Mouse (Mus musculus) intestine, embryonic 15.5 days (tissue): ENCODE results near the gene Adam21. TPM values are rescaled to one million over a fixed set of nuclear protein-coding genes. Genes with fewer than 3 reads are reported as not detected.

ENCODE experiments used
- ATAC-seq: fragments of 200-750 bp; cut with Nextera tagmentation; 2 replicates; pipeline ENCODE4 v1.8.0; 2017; ENCODE audit warnings: moderate TSS enrichment, moderate library complexity
- H3K27ac ChIP-seq: fragments of 300-500 bp; sonication (generic); 2 replicates; pipeline ENCODE4 v1.5.1; 2015; ENCODE audit warnings: mild to moderate bottlenecking, inconsistent platforms
- H3K27me3 ChIP-seq: fragments of 300-500 bp; sonication (generic); replicated peaks from 2 replicates; pipeline ENCODE4 v1.6.1; 2015; ENCODE audit warnings: inconsistent platforms
- H3K36me3 ChIP-seq: fragments of 300-500 bp; sonication (generic); 2 replicates; pipeline ENCODE4 v1.6.1; 2015; ENCODE audit warnings: inconsistent platforms
- H3K4me1 ChIP-seq: fragments of 300-500 bp; sonication (generic); replicated peaks from 2 replicates; pipeline ENCODE4 v1.6.1; 2015; ENCODE audit warnings: inconsistent platforms
- H3K4me2 ChIP-seq: fragments of 300-500 bp; sonication (generic); replicated peaks from 2 replicates; pipeline ENCODE4 v1.6.1; 2015; ENCODE audit warnings: mild to moderate bottlenecking, inconsistent platforms
- H3K4me3 ChIP-seq: fragments of 300-500 bp; sonication (generic); replicated peaks from 2 replicates; pipeline ENCODE4 v1.5.1; 2015; ENCODE audit warnings: inconsistent platforms
- H3K9ac ChIP-seq: fragments of 300-500 bp; sonication (generic); 2 replicates; pipeline ENCODE4 v1.6.1; 2015; ENCODE audit warnings: inconsistent platforms
- H3K9me3 ChIP-seq: fragments of 300-500 bp; sonication (generic); 2 replicates; pipeline ENCODE4 v1.6.1; 2016; ENCODE audit warnings: inconsistent platforms
- WGBS: fragments of 180-500 bp; shearing (Covaris S2); methylation state at CpG from one replicate; pipeline ENCODE4 v1.1.7; 2015; 5-methylcytosine and 5-hydroxymethylcytosine counted together
- polyA plus RNA-seq: library from polyadenylated mRNA; unstranded; fragments of >200 nt; fragmentation: Nextera tagmentation; extraction: Ambion mirVana; gene quantifications from 2 replicates; pipeline ENCODE4 v1.2.1, GENCODE M21; 2015

Gene Adam21
- 0.06 and 0.10 TPM in 2 replicates for polyA plus RNA-seq

GRCm38 (mm10) chr12:81568374-81568773 lies at the start of gene Adam21:
Gene Adam21, minus strand, starts transcription at chr12:81568474.
- H3K4me1 ChIP-seq: no peaks in the 10 kb centered on the region

GRCm38 (mm10) chr12:81616980-81617379 lies 48.7 kb upstream of the Adam21 start:
- WGBS: 38% methylated on average over 7 of the region's 7 CpGs
- ATAC-seq: no peak

More at GRCm38 (mm10) chr12:81568374-81568773, at the start of gene Adam21:
- no peak within 1 kb of the TSS for H3K4me2 ChIP-seq
- no peak within 1 kb of the TSS for H3K4me3 ChIP-seq
- no peaks in the 10 kb centered on the region for H3K9me3 ChIP-seq
- 88% methylated on average over 1 of the region's 1 CpGs for WGBS
- ATAC-seq: no peak
- H3K36me3 ChIP-seq: no peaks in the 10 kb centered on the region; the same call in 1 of the 2 replicates
- no peaks in the 10 kb centered on the region for H3K27me3 ChIP-seq
- no peak within 1 kb of the TSS for H3K27ac ChIP-seq
- H3K9ac ChIP-seq: no peak within 1 kb of the TSS

GRCm38 (mm10) chr12:81615807-81616206 lies 47.5 kb upstream of the Adam21 start:
- no peaks in the 10 kb centered on the region for H3K9me3 ChIP-seq
- ATAC-seq: no peak

More at GRCm38 (mm10) chr12:81616980-81617379, 48.7 kb upstream of the Adam21 start:
- Histone ChIP-seq H3K9ac (no peak overlapping the region), H3K4me2 (no peak overlapping the region), H3K27me3 (no peaks in the 10 kb centered on the region), H3K9me3 (no peaks in the 10 kb centered on the region), H3K4me1 (no peaks in the 10 kb centered on the region), H3K4me3 (no peak overlapping the region), H3K36me3 (no peaks in the 10 kb centered on the region), H3K27ac (no peak overlapping the region)

GRCm38 (mm10) chr12:81609445-81609844 lies 41.2 kb upstream of the Adam21 start:
- no peak overlapping the region for H3K4me2 ChIP-seq
- ATAC-seq: no peak
- H3K9me3 ChIP-seq: no peaks in the 10 kb centered on the region
- H3K4me3 ChIP-seq: no peak overlapping the region
- H3K4me1 ChIP-seq: no peaks in the 10 kb centered on the region
- no peak overlapping the region for H3K27ac ChIP-seq
- H3K36me3 ChIP-seq: no peaks in the 10 kb centered on the region
- H3K27me3 ChIP-seq: no peaks in the 10 kb centered on the region
- H3K9ac ChIP-seq: no peak overlapping the region

More at GRCm38 (mm10) chr12:81615807-81616206, 47.5 kb upstream of the Adam21 start:
- no peaks in the 10 kb centered on the region for H3K27me3 ChIP-seq
- H3K4me3 ChIP-seq: no peak overlapping the region
- no peak overlapping the region for H3K9ac ChIP-seq
- H3K4me2 ChIP-seq: no peak overlapping the region
- 87% methylated on average over 6 of the region's 6 CpGs for WGBS
- no peak overlapping the region for H3K27ac ChIP-seq
- no peaks in the 10 kb centered on the region for H3K36me3 ChIP-seq
- no peaks in the 10 kb centered on the region for H3K4me1 ChIP-seq

GRCm38 (mm10) chr12:81604995-81605784 lies 36.9 kb upstream of the Adam21 start:
- no peak for ATAC-seq

GRCm38 (mm10) chr12:81596547-81597262 lies 28.4 kb upstream of the Adam21 start:
- H3K9me3 ChIP-seq: no peaks in the 10 kb centered on the region
- no peaks in the 10 kb centered on the region for H3K36me3 ChIP-seq
- H3K4me1 ChIP-seq: no peaks in the 10 kb centered on the region
- no peak overlapping the region for H3K27ac ChIP-seq
- no peak overlapping the region for H3K9ac ChIP-seq
- no peak overlapping the region for H3K4me2 ChIP-seq
- ATAC-seq: no peak
- H3K4me3 ChIP-seq: no peak overlapping the region
- 80% methylated on average over 8 of the region's 8 CpGs for WGBS
- no peaks in the 10 kb centered on the region for H3K27me3 ChIP-seq

More at GRCm38 (mm10) chr12:81604995-81605784, 36.9 kb upstream of the Adam21 start:
- Histone ChIP-seq H3K9ac (no peak overlapping the region), H3K9me3 (no peaks in the 10 kb centered on the region), H3K4me3 (no peak overlapping the region), H3K27me3 (no peaks in the 10 kb centered on the region), H3K4me1 (no peaks in the 10 kb centered on the region), H3K36me3 (no peaks in the 10 kb centered on the region), H3K27ac (no peak overlapping the region), H3K4me2 (no peak overlapping the region)
- 59% methylated on average over 5 of the region's 5 CpGs for WGBS

DNA sequence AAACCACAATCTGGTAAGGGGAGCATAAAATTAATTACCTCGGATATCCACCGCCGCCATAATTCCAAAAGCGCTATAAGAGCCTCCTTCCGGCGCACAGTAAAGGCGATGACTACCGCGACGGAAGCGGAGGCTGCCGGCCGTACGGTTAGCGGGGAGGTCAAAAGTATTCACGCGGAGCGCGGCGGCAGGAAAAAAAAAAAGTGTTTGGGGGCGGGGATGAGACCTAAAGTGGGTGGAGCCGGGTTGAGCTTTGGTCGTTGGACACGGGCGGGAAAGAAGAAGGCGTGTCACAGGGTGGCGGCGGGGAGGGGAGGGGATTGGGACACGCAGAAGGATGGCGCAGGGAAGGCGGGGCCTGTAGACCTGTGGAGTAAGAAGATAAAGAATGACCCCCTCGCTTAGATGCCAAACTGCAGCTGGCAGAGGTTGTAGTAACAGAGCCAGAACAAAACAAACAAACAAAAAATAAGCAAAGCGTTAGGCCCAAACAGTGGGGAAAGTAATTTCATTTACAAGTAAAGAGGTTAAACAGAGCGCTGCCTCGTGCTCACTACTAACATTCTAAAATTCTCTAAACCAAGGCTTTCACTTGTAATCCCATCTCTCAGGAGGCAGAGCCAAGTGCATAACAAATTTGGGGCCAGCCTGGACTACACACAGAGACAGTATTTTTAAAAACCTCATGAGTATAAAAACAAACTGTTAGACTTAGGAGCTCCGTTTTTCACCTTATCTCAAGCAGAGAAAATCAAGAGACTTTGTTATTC lies 26.8 kb upstream of the Adam21 start, which contains the start of gene Med6:
Gene Med6 (minus strand): TSS at position 107 of the 770 bp plus-strand sequence.
- Histone ChIP-seq H3K36me3 (0 out of 2 replicates have a peak, but pooled peaks cover 3% of the 10 kb centered on the region), H3K4me3 (peak within 1 kb of the TSS; percentile 64), H3K27ac (peak within 1 kb of the TSS; percentile 54; the same call in 1 of the 2 replicates), H3K4me2 (peak within 1 kb of the TSS; percentile 59), H3K27me3 (no peaks in the 10 kb centered on the region), H3K9me3 (no peaks in the 10 kb centered on the region), H3K9ac (peak within 1 kb of the TSS; percentile 65), H3K4me1 (no peaks in the 10 kb centered on the region)
- ATAC-seq: peak; percentile 99
- whole genome bisulfite sequencing: 2% methylated on average over 36 of the region's 36 CpGs

GRCm38 (mm10) chr12:81567931-81568330 lies 343 bp downstream of the Adam21 start:
- 88% methylated on average over 5 of the region's 5 CpGs for WGBS
- no peak overlapping the region for H3K4me3 ChIP-seq

GRCm38 (mm10) chr12:81564173-81564572 lies 4.1 kb downstream of the Adam21 start:
- WGBS: over 99% methylated on average over 3 of the region's 3 CpGs
- H3K27me3 ChIP-seq: no peaks in the 10 kb centered on the region
- no peak overlapping the region for H3K27ac ChIP-seq
- H3K4me2 ChIP-seq: no peak overlapping the region
- H3K4me1 ChIP-seq: no peaks in the 10 kb centered on the region
- no peak overlapping the region for H3K9ac ChIP-seq
- no peak overlapping the region for H3K4me3 ChIP-seq
- H3K9me3 ChIP-seq: no peaks in the 10 kb centered on the region
- H3K36me3 ChIP-seq: no peaks in the 10 kb centered on the region
- no peak for ATAC-seq

More at GRCm38 (mm10) chr12:81567931-81568330, 343 bp downstream of the Adam21 start:
- H3K27me3 ChIP-seq: no peaks in the 10 kb centered on the region
- no peak overlapping the region for H3K27ac ChIP-seq
- no peaks in the 10 kb centered on the region for H3K9me3 ChIP-seq
- no peaks in the 10 kb centered on the region; the same call in 1 of the 2 replicates for H3K36me3 ChIP-seq
- no peak overlapping the region for H3K9ac ChIP-seq
- no peaks in the 10 kb centered on the region for H3K4me1 ChIP-seq
- no peak for ATAC-seq
- no peak overlapping the region for H3K4me2 ChIP-seq

GRCm38 (mm10) chr12:81549286-81549685 lies 19.0 kb downstream of the Adam21 start:
- Histone ChIP-seq H3K4me2 (no peak overlapping the region), H3K36me3 (no peaks in the 10 kb centered on the region), H3K4me1 (no peaks in the 10 kb centered on the region), H3K27me3 (no peaks in the 10 kb centered on the region), H3K9me3 (no peaks in the 10 kb centered on the region), H3K9ac (no peak overlapping the region), H3K4me3 (no peak overlapping the region), H3K27ac (no peak overlapping the region)
- 90% methylated on average over 3 of the region's 3 CpGs for WGBS
- no peak for ATAC-seq

GRCm38 (mm10) chr12:81547163-81547562 lies 21.1 kb downstream of the Adam21 start:
- Histone ChIP-seq H3K9me3 (no peaks in the 10 kb centered on the region), H3K4me3 (no peak overlapping the region), H3K4me1 (no peaks in the 10 kb centered on the region)

More at GRCm38 (mm10) chr12:81547163-81547562, 21.1 kb downstream of the Adam21 start:
- no peak overlapping the region for H3K9ac ChIP-seq
- no peak overlapping the region for H3K4me2 ChIP-seq
- ATAC-seq: no peak
- 66% methylated on average over 4 of the region's 4 CpGs for WGBS
- no peak overlapping the region for H3K27ac ChIP-seq
- no peaks in the 10 kb centered on the region for H3K36me3 ChIP-seq
- no peaks in the 10 kb centered on the region for H3K27me3 ChIP-seq
